Mouse (Mus musculus) neural tube, embryonic 11.5 days (tissue): ENCODE data around the gene Ncam1. TPM values are rescaled to one million over a fixed set of nuclear protein-coding genes. Genes with fewer than 3 reads are reported as not detected.

Source experiments
- ATAC-seq: fragments of 200-750 bp; cut with Nextera tagmentation; 2 replicates; pipeline ENCODE4 v1.8.0; 2017; ENCODE audit warnings: moderate number of reproducible peaks, mild to moderate bottlenecking, moderate TSS enrichment, moderate library complexity; ENCODE audit not compliant: insufficient read depth, low FRiP score, low TSS enrichment
- DNase-seq: peaks from one replicate; pipeline ENCODE4 v3.0.0-alpha.2; 2015; ENCODE audit warnings: low spot score
- H3K27ac ChIP-seq: fragments of 300-500 bp; sonication (generic); 2 replicates; pipeline ENCODE4 v1.5.1; 2014; ENCODE audit warnings: low read depth, mild to moderate bottlenecking, low read length
- H3K27me3 ChIP-seq: fragments of 300-500 bp; sonication (generic); 2 replicates; pipeline ENCODE4 v1.6.1; 2014; ENCODE audit warnings: mild to moderate bottlenecking, low read length, mixed read lengths; ENCODE audit not compliant: control insufficient read depth, insufficient read depth
- H3K36me3 ChIP-seq: fragments of 300-500 bp; sonication (generic); 2 replicates; pipeline ENCODE4 v1.6.1; 2014; ENCODE audit warnings: mild to moderate bottlenecking, low read length, moderate library complexity, mixed read lengths; ENCODE audit not compliant: control insufficient read depth, insufficient read depth
- H3K4me1 ChIP-seq: fragments of 300-500 bp; sonication (generic); 2 replicates; pipeline ENCODE4 v1.6.1; 2014; ENCODE audit warnings: low read length, mixed read lengths; ENCODE audit not compliant: control insufficient read depth, insufficient read depth
- H3K4me2 ChIP-seq: fragments of 300-500 bp; sonication (generic); 2 replicates; pipeline ENCODE4 v1.6.1; 2014; ENCODE audit warnings: low read depth, mild to moderate bottlenecking, moderate library complexity
- H3K4me3 ChIP-seq: fragments of 300-500 bp; sonication (generic); 2 replicates; pipeline ENCODE4 v1.5.1; 2014; ENCODE audit warnings: low read depth, low read length
- H3K9ac ChIP-seq: fragments of 300-500 bp; sonication (generic); 2 replicates; pipeline ENCODE4 v1.6.1; 2014; ENCODE audit warnings: mild to moderate bottlenecking, low read length
- H3K9me3 ChIP-seq: fragments of 300-500 bp; sonication (generic); 2 replicates; pipeline ENCODE4 v1.6.1; 2016; ENCODE audit warnings: low read length; ENCODE audit not compliant: control insufficient read depth
- WGBS: fragments of 180-500 bp; shearing (Covaris S2); extraction: QIAGEN DNeasy Blood & Tissue Kit; methylation state at CpG from one replicate; pipeline ENCODE4 v1.1.7; 2014; 5-methylcytosine and 5-hydroxymethylcytosine counted together
- polyA plus RNA-seq: library from polyadenylated mRNA; unstranded; fragments of >200 nt; fragmentation: Nextera tagmentation; extraction: Ambion mirVana; gene quantifications from 2 replicates; pipeline ENCODE4 v1.2.1, GENCODE M21; 2014

The Ncam1 gene
- polyA plus RNA-seq, 1 experiment from 2014 or later: 193 TPM

DNA sequence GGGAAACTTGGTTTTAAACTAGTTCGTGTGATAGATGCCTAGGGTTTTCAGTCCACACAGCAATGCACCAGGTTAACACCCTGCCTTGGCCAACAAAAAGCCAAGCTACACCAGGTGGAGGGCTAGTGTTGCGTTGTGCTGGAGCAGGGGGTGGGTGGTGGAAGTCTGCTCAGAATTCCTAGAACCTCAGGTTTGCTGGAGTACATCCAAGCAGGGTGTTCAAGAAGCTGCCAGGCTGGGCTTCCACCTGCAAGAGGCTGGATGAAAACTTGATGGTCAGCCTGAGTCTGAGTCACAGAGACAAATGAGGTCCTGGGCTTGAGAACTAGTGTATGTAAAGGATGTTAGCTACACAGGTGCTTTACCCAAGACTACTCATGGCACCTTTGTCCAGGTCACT lies 166.1 kb downstream of the Ncam1 start:
- H3K27me3 ChIP-seq: no peaks in the 10 kb centered on the region
- WGBS: 92% methylated on average over 2 of the region's 2 CpGs
- H3K27ac ChIP-seq: no peak overlapping the region
- no peaks in the 10 kb centered on the region for H3K4me1 ChIP-seq
- H3K9ac ChIP-seq: no peak overlapping the region
- no peak for DNase-seq
- ATAC-seq: no peak
- H3K4me2 ChIP-seq: no peak overlapping the region
- H3K4me3 ChIP-seq: no peak overlapping the region
- no peaks in the 10 kb centered on the region for H3K9me3 ChIP-seq
- no peaks in the 10 kb centered on the region for H3K36me3 ChIP-seq

DNA sequence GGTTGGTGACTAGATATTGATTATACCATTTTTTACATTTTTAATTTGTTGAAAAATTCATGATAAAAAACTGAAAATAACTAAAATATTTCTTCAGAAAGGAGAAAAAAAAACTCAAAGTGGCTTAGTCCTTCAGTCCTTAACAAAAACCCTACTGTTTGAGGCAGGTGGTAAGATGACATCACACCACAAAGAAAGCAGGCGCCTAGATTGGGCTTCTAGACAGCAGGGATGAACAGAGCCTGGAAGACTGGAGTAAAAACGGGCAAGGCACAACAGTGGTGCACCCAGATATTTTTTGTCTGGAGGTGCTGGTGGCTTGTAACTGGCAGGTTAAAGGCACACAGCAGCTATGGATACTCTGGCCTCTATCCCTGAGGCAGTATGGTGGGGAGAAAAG lies 168.4 kb downstream of the Ncam1 start:
- WGBS: 82% methylated on average over 2 of the region's 2 CpGs
- no peaks in the 10 kb centered on the region for H3K27me3 ChIP-seq
- no peak for ATAC-seq
- DNase-seq: no peak
- no peaks in the 10 kb centered on the region for H3K36me3 ChIP-seq
- H3K9me3 ChIP-seq: no peaks in the 10 kb centered on the region
- no peak overlapping the region for H3K27ac ChIP-seq
- no peaks in the 10 kb centered on the region for H3K4me1 ChIP-seq
- no peak overlapping the region for H3K9ac ChIP-seq
- H3K4me2 ChIP-seq: no peak overlapping the region
- no peak overlapping the region for H3K4me3 ChIP-seq

GRCm38 (mm10) chr9:49624910-49625309 lies 173.8 kb downstream of the Ncam1 start:
- Histone ChIP-seq H3K4me2 (no peak overlapping the region), H3K4me3 (no peak overlapping the region), H3K9me3 (no peaks in the 10 kb centered on the region), H3K9ac (no peak overlapping the region), H3K4me1 (no peaks in the 10 kb centered on the region), H3K27ac (no peak overlapping the region), H3K36me3 (no peaks in the 10 kb centered on the region), H3K27me3 (no peaks in the 10 kb centered on the region)
- DNase-seq (no peak), ATAC-seq (no peak)
- WGBS: 83% methylated on average over 6 of the region's 6 CpGs

GRCm38 (mm10) chr9:49623934-49624505 lies 174.7 kb downstream of the Ncam1 start:
- Histone ChIP-seq H3K4me3 (no peak overlapping the region), H3K9ac (no peak overlapping the region), H3K4me2 (no peak overlapping the region), H3K9me3 (no peaks in the 10 kb centered on the region), H3K36me3 (no peaks in the 10 kb centered on the region), H3K27ac (no peak overlapping the region), H3K4me1 (no peaks in the 10 kb centered on the region), H3K27me3 (no peaks in the 10 kb centered on the region)
- 58% methylated on average over 3 of the region's 3 CpGs for WGBS
- ATAC-seq (no peak), DNase-seq (no peak)

GRCm38 (mm10) chr9:49622928-49623676 lies 175.6 kb downstream of the Ncam1 start:
- no peak for DNase-seq
- Histone ChIP-seq H3K4me3 (no peak overlapping the region), H3K4me2 (no peak overlapping the region), H3K4me1 (no peaks in the 10 kb centered on the region), H3K36me3 (no peaks in the 10 kb centered on the region), H3K9me3 (no peaks in the 10 kb centered on the region), H3K9ac (no peak overlapping the region), H3K27me3 (no peaks in the 10 kb centered on the region), H3K27ac (no peak overlapping the region)
- ATAC-seq: no peak
- WGBS: 85% methylated on average over 9 of the region's 9 CpGs

GRCm38 (mm10) chr9:49621691-49622090 lies 177.0 kb downstream of the Ncam1 start:
- H3K9ac ChIP-seq: no peak overlapping the region
- no peaks in the 10 kb centered on the region for H3K27me3 ChIP-seq
- H3K27ac ChIP-seq: no peak overlapping the region
- 93% methylated on average over 11 of the region's 11 CpGs for WGBS
- no peaks in the 10 kb centered on the region for H3K36me3 ChIP-seq
- ATAC-seq (no peak), DNase-seq (no peak)
- H3K9me3 ChIP-seq: no peaks in the 10 kb centered on the region
- H3K4me3 ChIP-seq: no peak overlapping the region
- no peak overlapping the region for H3K4me2 ChIP-seq
- H3K4me1 ChIP-seq: no peaks in the 10 kb centered on the region

- no peak overlapping the region for H3K4me2 ChIP-seq
- DNase-seq: no peak
- no peak for ATAC-seq
Measured at GRCm38 (mm10) chr9:49618699-49619392, 179.9 kb downstream of the Ncam1 start.

GRCm38 (mm10) chr9:49618266-49618665 lies 180.5 kb downstream of the Ncam1 start:
- Histone ChIP-seq H3K9me3 (no peaks in the 10 kb centered on the region), H3K27ac (no peak overlapping the region), H3K4me2 (no peak overlapping the region), H3K4me3 (no peak overlapping the region), H3K27me3 (no peaks in the 10 kb centered on the region), H3K36me3 (no peaks in the 10 kb centered on the region), H3K9ac (no peak overlapping the region), H3K4me1 (no peaks in the 10 kb centered on the region)
- DNase-seq (no peak), ATAC-seq (no peak)
- 78% methylated on average over 2 of the region's 2 CpGs for WGBS

More at GRCm38 (mm10) chr9:49618699-49619392, 179.9 kb downstream of the Ncam1 start:
- Histone ChIP-seq H3K27me3 (no peaks in the 10 kb centered on the region), H3K9me3 (no peaks in the 10 kb centered on the region), H3K4me3 (no peak overlapping the region), H3K4me1 (no peaks in the 10 kb centered on the region), H3K27ac (no peak overlapping the region), H3K36me3 (no peaks in the 10 kb centered on the region), H3K9ac (no peak overlapping the region)
- 82% methylated on average over 9 of the region's 9 CpGs for WGBS

- WGBS: 22% methylated on average over 3 of the region's 3 CpGs
- no peak overlapping the region for H3K27ac ChIP-seq
- no peaks in the 10 kb centered on the region for H3K27me3 ChIP-seq
- no peaks in the 10 kb centered on the region for H3K36me3 ChIP-seq
- H3K4me1 ChIP-seq: no peaks in the 10 kb centered on the region
- H3K4me2 ChIP-seq: no peak overlapping the region
- H3K4me3 ChIP-seq: no peak overlapping the region
- DNase-seq (peak; percentile 31), ATAC-seq (no peak)
- no peak overlapping the region for H3K9ac ChIP-seq
- H3K9me3 ChIP-seq: no peaks in the 10 kb centered on the region
Measured at GRCm38 (mm10) chr9:49617216-49617615, 181.5 kb downstream of the Ncam1 start.
